Mouse (Mus musculus) kidney, adult 18-20 months (tissue): ENCODE results near the gene Tshr.

Experiments used
- DNase-seq: peaks from one replicate; pipeline ENCODE4 v3.0.0; 2021

The Tshr gene

GRCm38 (mm10) chr12:91588670-91589541, 204.5 kb downstream of the Tshr start:
- peak; percentile 68 for DNase-seq

- no peak for DNase-seq
Measured at GRCm38 (mm10) chr12:91589542-91589846, 205.1 kb downstream of the Tshr start.

GRCm38 (mm10) chr12:91589847-91590690, 205.7 kb downstream of the Tshr start, which contains the start of gene Gtf2a1:
Gene Gtf2a1, minus strand, starts transcription at chr12:91590487.
- DNase-seq = peak; percentile 98

- peak; percentile 14 for DNase-seq
Measured at GRCm38 (mm10) chr12:91590716-91591115, 206.4 kb downstream of the Tshr start.

- DNase-seq = no peak
Measured at GRCm38 (mm10) chr12:91591191-91591590, 206.8 kb downstream of the Tshr start.

GRCm38 (mm10) chr12:91592128-91592527, 207.8 kb downstream of the Tshr start:
- DNase-seq = no peak
